Mouse (Mus musculus) brain, embryonic 14.5 days (tissue): ENCODE results near the gene Csnk1g2. TPM values are rescaled to one million over a fixed set of nuclear protein-coding genes. Genes with fewer than 3 reads are reported as not detected.

Source experiments
- DNase-seq: peaks from one replicate; pipeline ENCODE4 v3.0.0-alpha.2; 2011; ENCODE audit warnings: low read depth
- CTCF ChIP-seq: fragments of 200-500 bp; IDR thresholded peaks from 2 replicates; pipeline ENCODE4 v1.5.1; 2012; ENCODE audit warnings: inconsistent platforms, mild to moderate bottlenecking, moderate library complexity, borderline replicate concordance; ENCODE audit not compliant: insufficient read depth, insufficient read length; ENCODE audit errors: extremely low read depth
- POLR2A ChIP-seq: fragments of 200-500 bp; IDR thresholded peaks from 2 replicates; pipeline ENCODE4 v1.6.1; 2012; ENCODE audit warnings: mild to moderate bottlenecking, inconsistent platforms, borderline replicate concordance; ENCODE audit not compliant: poor library complexity, insufficient read depth, insufficient read length, severe bottlenecking; ENCODE audit errors: extremely low read depth
- polyA plus RNA-seq: library from polyadenylated mRNA; depleted of rRNA; stranded (reverse); fragments of >200 nt; gene quantifications from 2 replicates; pipeline ENCODE4 v1.2.3, GENCODE M21; 2012

The Csnk1g2 gene
- polyA plus RNA-seq, 1 experiment, result 213 TPM

- no peak for TF ChIP-seq CTCF
- TF ChIP-seq POLR2A, result no peak
- no peak for DNase-seq
Observed at GRCm38 (mm10) chr10:80584642-80585552, 37.7 kb upstream of the Csnk1g2 start.

DNA sequence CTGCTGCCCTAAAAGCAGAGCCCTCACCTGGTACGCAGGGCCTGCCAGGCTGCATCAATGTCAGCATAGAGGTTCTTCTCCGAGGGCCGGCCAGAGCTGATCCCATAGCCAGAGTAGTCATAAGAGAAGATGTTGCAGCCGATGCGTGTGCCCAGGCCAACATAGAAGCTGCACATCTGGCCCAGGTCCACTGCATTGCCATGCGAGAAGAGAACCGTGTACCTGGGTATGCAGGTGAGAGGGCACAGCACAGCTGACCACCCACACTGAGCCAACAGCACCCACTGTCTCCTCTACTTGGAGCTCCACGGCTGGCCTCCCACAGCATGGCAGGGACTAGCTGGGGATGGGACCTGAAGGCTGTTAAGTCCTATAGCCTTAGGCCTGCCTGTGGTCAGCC, 37.1 kb upstream of the Csnk1g2 start:
- no peak for DNase-seq
- no peak for TF ChIP-seq CTCF
- TF ChIP-seq POLR2A, result no peak

DNA sequence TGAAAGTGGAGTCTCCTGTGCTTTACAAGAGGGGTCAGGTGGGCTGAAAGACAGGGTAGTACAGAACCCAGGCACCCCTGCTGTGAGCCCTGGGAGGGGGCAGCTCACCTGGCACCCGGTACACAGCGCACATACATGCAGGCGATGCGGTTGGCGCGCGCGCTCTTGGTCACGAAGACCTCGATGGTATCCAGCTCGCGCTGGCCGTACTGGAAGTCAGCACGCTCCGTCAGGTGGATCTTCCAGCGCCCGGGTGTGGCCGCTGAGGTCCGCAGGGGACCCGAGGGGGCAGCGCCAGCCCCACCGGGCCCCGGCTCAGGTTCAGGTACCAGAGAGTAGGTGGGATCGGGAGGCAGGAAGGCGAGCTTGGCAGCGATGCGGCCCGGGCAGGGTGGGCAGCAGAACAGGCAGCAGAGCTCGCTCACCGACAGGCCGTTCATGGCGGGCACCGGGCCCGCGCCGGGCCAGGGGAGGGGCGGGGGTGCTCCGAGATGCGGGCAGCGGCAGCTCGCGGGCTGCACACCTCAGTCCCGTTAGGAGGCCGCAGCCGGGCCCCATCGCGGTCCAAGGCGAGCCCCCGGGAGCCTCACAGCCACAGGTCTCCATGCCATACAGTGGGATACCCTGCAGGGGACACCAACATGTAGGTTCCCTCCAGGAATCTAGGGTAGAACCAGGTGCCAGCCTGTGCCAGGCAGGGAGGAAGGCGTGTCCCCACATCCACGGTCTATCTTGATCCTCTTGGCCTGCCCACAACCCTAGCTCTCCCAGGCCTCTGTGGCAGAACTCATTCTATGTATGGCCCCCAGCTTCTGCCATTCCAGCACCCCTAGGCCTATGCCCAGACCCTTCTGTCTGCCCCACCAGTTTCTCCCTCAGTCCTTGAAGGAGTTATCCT, 36.0 kb upstream of the Csnk1g2 start:
- no peak for DNase-seq
- no peak for TF ChIP-seq POLR2A
- TF ChIP-seq CTCF, result no peak

DNA sequence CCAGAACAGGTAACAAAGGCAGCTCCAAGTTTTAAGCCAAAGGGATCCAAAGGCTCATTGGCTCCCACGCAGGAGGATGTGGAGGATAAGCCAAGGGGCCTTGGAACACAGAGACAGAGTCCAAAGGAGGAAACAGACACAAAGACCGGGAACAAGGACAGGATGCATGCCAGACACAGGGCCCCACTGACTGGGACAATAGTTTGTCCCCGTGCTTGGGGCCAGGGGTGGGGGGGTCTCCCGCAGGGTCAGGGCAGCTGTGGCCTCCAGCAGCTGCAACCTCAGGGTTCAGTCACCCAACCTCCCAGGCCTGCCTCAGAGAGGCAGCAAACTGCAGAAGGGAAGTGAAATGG, 35.4 kb upstream of the Csnk1g2 start:
- DNase-seq, result no peak
- TF ChIP-seq CTCF, result no peak
- no peak for TF ChIP-seq POLR2A

DNA sequence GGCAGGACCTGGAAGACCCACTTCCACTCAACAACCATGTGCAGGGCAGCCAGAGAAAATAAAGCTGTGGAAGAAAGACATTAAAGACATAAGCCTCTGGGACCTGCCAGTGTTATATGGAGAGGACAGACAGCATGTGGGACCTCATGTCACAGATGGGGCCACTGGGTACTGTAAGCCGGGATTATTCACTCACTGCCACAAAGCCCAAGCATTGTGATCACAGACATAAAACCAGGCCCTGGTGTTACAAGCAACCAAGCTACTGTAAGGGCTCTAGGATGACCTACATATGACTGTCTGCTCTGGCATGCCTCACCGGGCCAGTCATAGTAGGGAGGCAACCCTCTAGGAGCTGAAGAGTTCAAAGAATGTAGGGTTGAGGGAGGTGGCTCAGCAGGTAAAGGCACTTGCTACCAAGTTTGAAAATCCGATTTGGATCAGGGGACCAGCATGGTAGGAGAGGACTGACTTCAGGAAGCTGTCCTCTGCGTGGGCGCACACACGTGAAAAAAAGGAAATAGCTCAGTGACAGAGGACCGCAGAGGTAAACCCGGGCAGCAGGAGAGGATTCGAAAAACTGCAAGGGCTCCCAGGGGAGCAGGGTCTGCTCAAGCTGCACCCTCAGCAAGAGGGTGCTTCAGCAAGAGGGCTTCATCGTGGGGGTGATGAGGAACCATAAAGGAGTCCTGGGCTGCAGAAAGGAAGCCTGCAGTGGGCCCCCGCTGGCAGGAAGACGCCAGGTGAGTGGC, 33.3 kb upstream of the Csnk1g2 start:
- no peak for DNase-seq
- TF ChIP-seq POLR2A, result no peak
- TF ChIP-seq CTCF, result no peak

- TF ChIP-seq CTCF (no peak), POLR2A (peak; percentile 91)
- DNase-seq, result peak; percentile 99
Observed at GRCm38 (mm10) chr10:80589879-80590854, 32.5 kb upstream of the Csnk1g2 start, which contains the start of gene Abhd17a. Gene Abhd17a, minus strand, starts transcription at chr10:80590341.

GRCm38 (mm10) chr10:80596318-80596717, 26.3 kb upstream of the Csnk1g2 start:
- TF ChIP-seq CTCF, result no peak
- TF ChIP-seq POLR2A, result no peak
- no peak for DNase-seq

- DNase-seq, result peak; percentile 99
- TF ChIP-seq POLR2A (peak; percentile 36; the same call in 1 of the 2 replicates), CTCF (no peak)
Observed at GRCm38 (mm10) chr10:80602698-80603325, 19.8 kb upstream of the Csnk1g2 start, which contains the start of the genes Scamp4 and Adat3. Gene Scamp4, plus strand, starts transcription at chr10:80602872. Gene Adat3, plus strand, starts transcription at chr10:80602880.

- TF ChIP-seq CTCF (no peak), POLR2A (no peak)
- no peak for DNase-seq
Observed at GRCm38 (mm10) chr10:80603364-80603763, 19.3 kb upstream of the Csnk1g2 start.

DNA sequence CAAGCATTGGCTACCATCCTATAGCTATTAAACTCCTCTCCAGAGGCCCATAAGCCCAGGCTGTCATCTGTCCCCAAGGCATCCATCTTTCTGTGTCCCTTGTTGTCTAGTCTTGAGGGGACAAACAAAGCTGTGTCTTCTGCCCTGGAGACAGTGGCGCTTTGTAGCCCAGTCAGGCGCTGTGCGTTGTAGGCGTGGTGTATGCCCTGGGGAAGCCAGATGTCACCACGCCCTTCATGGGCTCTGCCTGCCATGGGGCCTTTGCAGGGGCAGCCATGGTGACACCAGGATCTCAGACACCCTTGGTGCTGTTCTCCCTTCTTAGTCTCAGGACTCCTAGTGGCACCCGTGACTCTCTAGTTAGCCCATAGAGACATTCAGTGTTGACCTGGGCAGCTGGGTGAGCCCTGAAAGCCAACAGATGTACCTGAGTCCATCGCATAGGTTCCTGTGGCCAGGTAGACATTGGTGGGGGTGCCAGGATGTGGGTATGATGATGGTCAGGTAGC, 18.6 kb upstream of the Csnk1g2 start:
- no peak for DNase-seq
- TF ChIP-seq CTCF, result no peak
- TF ChIP-seq POLR2A, result no peak
